ENCODE assay signal across 16 mouse cellular contexts in genomic region chr8:57758857-57759256, GRCm38 (mm10).
DNase-seq lines count a peak whose midpoint lies in the region.
"Had no signal": no experiment of that assay in that cellular context is flagged by ENCODE, and none has a peak within 500 bp of the region (broad histone marks: within the 10 kb centered on the region; RNA-seq: fewer than 3 reads in every experiment).

No protein-coding gene starts in this region.

- DNase-seq in CD4-positive helper T cell, adult 2 months (ENCODE audit: low read depth, low spot score), result peak; percentile 44
- DNase-seq in CD4-positive, CD25-positive, alpha-beta regulatory T cell, adult 2 months (ENCODE audit: low read depth, low spot score), result peak; percentile 34
- DNase-seq in induced T-regulatory cell, adult 2 months (ENCODE audit: low read depth), result peak; percentile 20
- no peak for DNase-seq in T-cell, adult 2 months (ENCODE audit: low spot score)
- no peak for DNase-seq in adrenal gland, postnatal 36 days
- DNase-seq in gastrocnemius, adult 18-20 months (ENCODE audit: low spot score), result no peak
- DNase-seq: adrenal gland, postnatal 10 days; cerebellum, adult 11 months; cerebellum, adult 2 months; cerebellum, adult 9-11 months; cerebellum, postnatal 25 days; forebrain, postnatal 0 days; gastrocnemius, postnatal 25 days; heart, adult 18-20 months; heart, postnatal 14 days; heart, postnatal 4 days had no signal

Comparison
In these comparisons a context has a peak if more than half of its experiments do, and no peak if none do; other contexts are left out.
1. DNase-seq: peak in CD4-positive helper T cell, adult 2 months (single experiment), CD4-positive, CD25-positive, alpha-beta regulatory T cell, adult 2 months (single experiment) and induced T-regulatory cell, adult 2 months (single experiment); none in T-cell, adult 2 months (single experiment), adrenal gland, postnatal 36 days (0 of 2) and gastrocnemius, adult 18-20 months (single experiment).